In the genomic region with DNA sequence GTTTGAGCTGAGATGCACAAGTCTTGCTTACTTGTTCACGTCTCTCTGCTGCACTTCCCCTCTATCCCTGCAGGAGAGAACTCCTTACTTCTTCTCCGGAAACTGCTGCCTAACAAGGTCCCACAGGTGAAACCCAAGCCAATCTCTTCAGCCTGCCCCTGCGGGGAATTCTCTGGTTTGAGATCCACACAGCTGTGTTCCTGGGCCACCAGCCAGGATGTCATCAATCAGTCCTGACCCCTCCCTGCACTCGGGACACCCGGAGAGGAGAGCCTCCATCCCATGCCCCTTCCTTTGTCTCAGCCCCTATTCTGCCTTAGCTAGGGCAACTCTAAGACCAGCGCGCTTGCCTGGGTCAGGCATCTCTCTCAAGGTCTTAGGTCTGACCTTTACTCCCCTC, we compare ENCODE assay signal across 13 mouse cellular contexts. TPM values are rescaled to one million over a fixed set of nuclear protein-coding genes. Genes with fewer than 3 reads are reported as not detected.
DNase-seq lines count a peak whose midpoint lies in the region; ATAC-seq lines count a peak whose summit lies in the region.
"Had no signal": no experiment of that assay in that cellular context is flagged by ENCODE, and none has a peak within 500 bp of the region (broad histone marks: within the 10 kb centered on the region; RNA-seq: fewer than 3 reads in every experiment).

No protein-coding gene starts in this region.

- no peak overlapping the region for H3K9ac ChIP-seq in kidney, embryonic 14.5 days (ENCODE audit: low read depth, low read length)
- no peak overlapping the region for H3K9ac ChIP-seq in limb, embryonic 13.5 days
- H3K9ac ChIP-seq: hindbrain, embryonic 15.5 days; limb, embryonic 15.5 days had no signal

- H3K4me2 ChIP-seq in kidney, embryonic 14.5 days (replicated peaks; ENCODE audit: low read depth, low read length) = no peak overlapping the region
- H3K4me2 ChIP-seq in limb, embryonic 13.5 days (replicated peaks) = no peak overlapping the region
- H3K4me2 ChIP-seq: hindbrain, embryonic 15.5 days; limb, embryonic 15.5 days had no signal

- H3K9me3 ChIP-seq in kidney, embryonic 14.5 days (ENCODE audit: control insufficient read depth, low read length) = no peaks in the 10 kb centered on the region
- no peaks in the 10 kb centered on the region for H3K9me3 ChIP-seq in limb, embryonic 13.5 days
- H3K9me3 ChIP-seq: hindbrain, embryonic 15.5 days; limb, embryonic 15.5 days had no signal

- H3K27ac ChIP-seq in kidney, embryonic 14.5 days (ENCODE audit: low read depth, low read length) = no peak overlapping the region
- H3K27ac ChIP-seq in limb, embryonic 13.5 days = no peak overlapping the region
- H3K27ac ChIP-seq: heart, adult 2 months; hindbrain, embryonic 15.5 days; limb, embryonic 15.5 days had no signal

- DNase-seq in kidney, adult 8-10 months = no peak
- peak; percentile 38 for DNase-seq in ES-CJ7 (ENCODE audit: low read depth, low spot score)
- DNase-seq in adrenal gland, postnatal 36 days = peak; percentile 6 to 14
- no peak for DNase-seq in heart, postnatal 25 days (ENCODE audit: low spot score)
- no peak for DNase-seq in thymus, postnatal 10 days (ENCODE audit: low spot score in 2 of 2)
- DNase-seq: heart, adult 2 months had no signal

- no peaks in the 10 kb centered on the region for H3K36me3 ChIP-seq in kidney, embryonic 14.5 days (ENCODE audit: control insufficient read depth, insufficient read depth, low read length)
- H3K36me3 ChIP-seq in limb, embryonic 13.5 days = no peaks in the 10 kb centered on the region
- H3K36me3 ChIP-seq: hindbrain, embryonic 15.5 days; limb, embryonic 15.5 days had no signal

- H3K27me3 ChIP-seq in kidney, embryonic 14.5 days (ENCODE audit: control insufficient read depth, insufficient read depth, low read length) = no peaks in the 10 kb centered on the region
- no peaks in the 10 kb centered on the region for H3K27me3 ChIP-seq in limb, embryonic 13.5 days
- H3K27me3 ChIP-seq: hindbrain, embryonic 15.5 days; limb, embryonic 15.5 days had no signal

- WGBS in kidney, embryonic 14.5 days = 6% methylated on average over 7 of the region's 7 CpGs
- 25% methylated on average over 7 of the region's 7 CpGs for WGBS in limb, embryonic 13.5 days

- H3K4me1 ChIP-seq in kidney, embryonic 14.5 days (ENCODE audit: control insufficient read depth, insufficient read depth, low read length) = 0 out of 2 replicates have a peak, but pooled peaks cover 4% of the 10 kb centered on the region
- H3K4me1 ChIP-seq in limb, embryonic 13.5 days = peaks cover 7% of the 10 kb centered on the region; the same call in 1 of the 2 replicates

- H3K4me3 ChIP-seq in kidney, embryonic 14.5 days (ENCODE audit: low read length) = no peak overlapping the region
- no peak overlapping the region for H3K4me3 ChIP-seq in limb, embryonic 13.5 days
- H3K4me3 ChIP-seq: heart, adult 2 months; hindbrain, embryonic 15.5 days; limb, embryonic 15.5 days had no signal

- intact Hi-C loops in heart, postnatal 25 days (cut with DNase I) = loop anchor here (5.0 kb wide), 1 partner anchor 269 kb away; no protein-coding TSS in a partner anchor

- ATAC-seq in kidney, embryonic 14.5 days (ENCODE audit: low FRiP score, low TSS enrichment) = peak; percentile 71; the same call in 1 of the 2 replicates
- peak; percentile 30; the same call in 1 of the 2 replicates for ATAC-seq in limb, embryonic 13.5 days (ENCODE audit: low FRiP score, low read depth)

RNA-seq across cellular contexts. Expression of a gene that starts 38.1 kb away (rescaled TPM):
- polyA plus RNA-seq in kidney, embryonic 14.5 days (2014; fragmentation: Nextera tagmentation; extraction: Ambion mirVana) = 0.11 and 0.13 TPM in 2 replicates
- total RNA-seq in adrenal gland, postnatal 36 days (2021) = under 1 TPM in 1 of 2 experiments, not detected in 1; 0.26 TPM
- polyA plus RNA-seq in limb, embryonic 13.5 days (2015; fragmentation: Nextera tagmentation; extraction: Ambion mirVana) = 0.22 and 0.26 TPM in 2 replicates
- total RNA-seq in heart, postnatal 25 days (2021) = under 1 TPM in 1 of 2 experiments, not detected in 1; 0.14 TPM
- total RNA-seq: layer of hippocampus, adult 8-10 months; monocyte, adult 5-6 weeks had no signal
- polyA plus RNA-seq: cortical plate, adult 2 months had no signal

Comparison
In these comparisons a context has a peak if more than half of its experiments do, and no peak if none do; other contexts are left out.
1. DNase-seq: peak in ES-CJ7 (single experiment) and adrenal gland, postnatal 36 days (2 of 2); none in kidney, adult 8-10 months (0 of 2), heart, postnatal 25 days (single experiment) and thymus, postnatal 10 days (0 of 2).